Mouse (Mus musculus) kidney, adult 2 months (tissue): ENCODE results near the gene D17Wsu92e.

Experiments
- CTCF ChIP-seq: fragments of 200-500 bp; conservative IDR thresholded peaks from 2 replicates; pipeline ENCODE4 v1.5.1; 2011; ENCODE audit warnings: low read depth, mild to moderate bottlenecking, control low read depth, low read length, moderate library complexity, mixed read lengths; ENCODE audit not compliant: insufficient read depth, insufficient read length
- POLR2A ChIP-seq: fragments of 200-500 bp; IDR thresholded peaks from one replicate; pipeline ENCODE4 v1.6.1; 2011; ENCODE audit warnings: low read depth, low read length, control low read depth

DNA sequence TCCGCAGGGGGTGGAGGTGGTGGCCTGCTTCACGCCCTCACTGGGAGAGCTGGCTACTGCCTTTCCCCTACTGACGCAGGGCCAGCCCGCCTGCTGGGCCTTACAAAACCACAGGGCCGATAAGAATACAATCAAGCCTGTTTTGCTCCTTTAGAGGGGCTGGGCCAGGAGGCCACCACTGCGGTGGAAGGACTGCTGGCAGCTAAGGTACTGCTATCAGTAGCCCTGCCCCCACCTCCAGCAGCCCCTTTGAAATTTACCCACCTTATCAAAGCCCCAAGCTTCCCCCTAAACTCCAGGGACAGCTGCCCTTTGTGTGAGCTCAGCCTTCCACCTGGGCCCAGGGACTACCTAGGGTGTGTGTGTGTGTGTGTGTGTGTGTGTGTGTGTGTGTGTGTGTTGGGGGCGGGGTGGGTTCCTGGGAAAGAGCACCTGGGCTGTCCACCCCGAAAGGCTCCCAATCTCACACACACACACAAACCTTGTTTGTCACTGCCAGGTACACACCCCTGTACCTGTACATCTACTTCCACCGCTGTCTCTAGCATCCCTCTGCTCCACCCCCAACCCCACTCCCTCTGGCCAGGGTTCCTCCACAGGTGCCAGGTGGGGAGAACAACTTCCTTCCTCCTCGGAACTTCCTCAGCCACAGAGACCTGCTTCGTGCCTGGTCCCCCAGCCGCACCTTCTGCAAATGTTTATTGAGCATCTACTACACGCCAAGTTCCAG, 85.9 kb downstream of the D17Wsu92e start:
- TF ChIP-seq CTCF (no peak), POLR2A (no peak)
